Mouse (Mus musculus): Measurements from ENCODE around the gene Txnrd2. TPM values are rescaled to one million over a fixed set of nuclear protein-coding genes. Genes with fewer than 3 reads are reported as not detected.

Txnrd2 gene
- polyA plus RNA-seq, 1 experiment from 2014 or later = 22.7 TPM

GRCm38 (mm10) chr16:18480933-18481485 lies 54.8 kb downstream of the Txnrd2 start:
- H3K4me1 ChIP-seq = 0 out of 2 replicates have a peak, but pooled peaks cover 4% of the 10 kb centered on the region
- ATAC-seq (ENCODE audit: borderline replicate concordance, extremely low read depth, low FRiP score, low TSS enrichment) = no peak
- no peaks in the 10 kb centered on the region for H3K9me3 ChIP-seq
- no peak overlapping the region for H3K9ac ChIP-seq
- no peaks in the 10 kb centered on the region for H3K27me3 ChIP-seq
- H3K36me3 ChIP-seq = no peaks in the 10 kb centered on the region
- H3K4me2 ChIP-seq = no peak overlapping the region
- no peak overlapping the region for H3K4me3 ChIP-seq
- no peak overlapping the region for H3K27ac ChIP-seq
- 68% methylated on average over 4 of the region's 4 CpGs for WGBS

- WGBS = 79% methylated on average over 3 of the region's 3 CpGs
- no peak for ATAC-seq (ENCODE audit: borderline replicate concordance, extremely low read depth, low FRiP score, low TSS enrichment)
- no peaks in the 10 kb centered on the region for H3K9me3 ChIP-seq
- H3K27ac ChIP-seq = no peak overlapping the region
- H3K4me1 ChIP-seq = 0 out of 2 replicates have a peak, but pooled peaks cover 4% of the 10 kb centered on the region
- no peak overlapping the region for H3K4me2 ChIP-seq
- H3K9ac ChIP-seq = no peak overlapping the region
- H3K4me3 ChIP-seq = no peak overlapping the region
- H3K36me3 ChIP-seq = no peaks in the 10 kb centered on the region
- no peaks in the 10 kb centered on the region for H3K27me3 ChIP-seq
Observed at GRCm38 (mm10) chr16:18482431-18482830, 56.2 kb downstream of the Txnrd2 start.

DNA sequence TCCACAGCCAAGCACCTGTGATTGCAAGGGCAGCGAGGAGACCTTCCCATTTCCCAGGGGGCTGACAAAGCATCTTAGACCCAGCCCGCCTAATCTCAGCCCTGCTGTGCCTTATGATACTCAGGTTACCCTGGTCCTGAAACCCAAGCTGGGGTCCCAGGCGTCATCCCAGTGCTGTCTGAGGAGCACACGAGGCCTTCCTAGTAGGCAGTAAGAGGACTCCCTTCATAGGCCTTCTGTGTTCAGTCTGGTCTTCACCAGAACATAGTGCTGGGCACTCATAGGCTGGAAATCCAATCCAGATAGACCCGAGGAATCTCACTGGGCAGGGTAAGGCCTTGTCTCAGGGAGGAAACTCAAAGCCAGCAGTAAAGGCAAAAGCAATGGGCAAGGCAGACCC lies 57.7 kb downstream of the Txnrd2 start:
- ATAC-seq (ENCODE audit: borderline replicate concordance, extremely low read depth, low FRiP score, low TSS enrichment) = no peak
- Histone ChIP-seq H3K9me3 (no peaks in the 10 kb centered on the region), H3K4me1 (0 out of 2 replicates have a peak, but pooled peaks cover 4% of the 10 kb centered on the region), H3K27me3 (no peaks in the 10 kb centered on the region), H3K9ac (no peak overlapping the region), H3K27ac (no peak overlapping the region), H3K4me3 (no peak overlapping the region), H3K4me2 (no peak overlapping the region), H3K36me3 (no peaks in the 10 kb centered on the region)
- 69% methylated on average over 5 of the region's 5 CpGs for WGBS

GRCm38 (mm10) chr16:18484386-18484785 lies 58.2 kb downstream of the Txnrd2 start:
- 40% methylated on average over 4 of the region's 4 CpGs for WGBS
- Histone ChIP-seq H3K4me2 (no peak overlapping the region), H3K36me3 (no peaks in the 10 kb centered on the region), H3K9ac (no peak overlapping the region), H3K27me3 (no peaks in the 10 kb centered on the region), H3K4me3 (no peak overlapping the region), H3K9me3 (no peaks in the 10 kb centered on the region), H3K4me1 (0 out of 2 replicates have a peak, but pooled peaks cover 4% of the 10 kb centered on the region), H3K27ac (no peak overlapping the region)
- no peak for ATAC-seq (ENCODE audit: borderline replicate concordance, extremely low read depth, low FRiP score, low TSS enrichment)

DNA sequence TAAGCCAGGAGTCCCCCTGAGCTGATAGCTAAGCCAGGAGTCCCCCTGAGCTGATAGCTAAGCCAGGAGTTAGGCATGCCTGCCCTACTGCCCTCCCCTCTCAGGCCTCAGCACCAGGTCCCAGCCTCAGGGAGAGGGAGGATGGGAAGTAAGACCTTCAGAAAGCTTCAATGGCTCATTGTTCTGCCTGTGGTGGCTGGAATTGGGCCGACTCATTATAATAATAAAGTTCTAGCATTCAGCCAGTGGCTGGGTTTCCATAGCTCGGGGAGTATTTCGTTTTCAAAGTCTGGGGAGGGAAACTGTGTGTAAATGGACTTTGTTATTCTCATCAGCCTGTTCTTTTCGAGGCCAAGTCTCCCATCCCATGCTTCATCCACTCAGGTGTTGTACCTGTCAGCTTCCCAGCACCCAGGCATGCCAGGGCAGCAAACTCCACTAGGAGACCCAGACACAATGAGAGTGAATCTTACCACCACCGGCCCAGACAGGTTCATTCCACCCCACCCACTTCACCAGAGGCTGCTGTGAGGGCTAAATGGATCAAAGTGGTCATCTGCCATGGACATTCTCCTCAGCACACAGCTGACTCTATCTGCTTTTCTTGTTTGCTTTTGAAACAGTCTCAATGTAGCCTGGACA lies 58.7 kb downstream of the Txnrd2 start:
- no peaks in the 10 kb centered on the region for H3K27me3 ChIP-seq
- H3K27ac ChIP-seq = no peak overlapping the region
- 69% methylated on average over 5 of the region's 5 CpGs for WGBS
- H3K4me3 ChIP-seq = no peak overlapping the region
- no peak for ATAC-seq (ENCODE audit: borderline replicate concordance, extremely low read depth, low FRiP score, low TSS enrichment)
- H3K9ac ChIP-seq = no peak overlapping the region
- H3K9me3 ChIP-seq = no peaks in the 10 kb centered on the region
- H3K4me2 ChIP-seq = no peak overlapping the region
- no peaks in the 10 kb centered on the region for H3K4me1 ChIP-seq
- H3K36me3 ChIP-seq = no peaks in the 10 kb centered on the region

GRCm38 (mm10) chr16:18486126-18486525 lies 59.9 kb downstream of the Txnrd2 start:
- WGBS = 78% methylated on average over 2 of the region's 2 CpGs
- Histone ChIP-seq H3K36me3 (no peaks in the 10 kb centered on the region), H3K4me1 (no peaks in the 10 kb centered on the region), H3K4me2 (no peak overlapping the region), H3K27ac (no peak overlapping the region), H3K9me3 (no peaks in the 10 kb centered on the region), H3K27me3 (no peaks in the 10 kb centered on the region), H3K9ac (no peak overlapping the region), H3K4me3 (no peak overlapping the region)
- no peak for ATAC-seq (ENCODE audit: borderline replicate concordance, extremely low read depth, low FRiP score, low TSS enrichment)

GRCm38 (mm10) chr16:18490281-18490680 lies 64.1 kb downstream of the Txnrd2 start:
- no peaks in the 10 kb centered on the region for H3K27me3 ChIP-seq
- H3K9ac ChIP-seq = no peak overlapping the region
- no peak overlapping the region for H3K4me3 ChIP-seq
- H3K27ac ChIP-seq = no peak overlapping the region
- no peak overlapping the region for H3K4me2 ChIP-seq
- H3K4me1 ChIP-seq = no peaks in the 10 kb centered on the region
- H3K36me3 ChIP-seq = no peaks in the 10 kb centered on the region
- no peaks in the 10 kb centered on the region for H3K9me3 ChIP-seq
- 94% methylated on average over 3 of the region's 3 CpGs for WGBS
- no peak for ATAC-seq (ENCODE audit: borderline replicate concordance, extremely low read depth, low FRiP score, low TSS enrichment)

DNA sequence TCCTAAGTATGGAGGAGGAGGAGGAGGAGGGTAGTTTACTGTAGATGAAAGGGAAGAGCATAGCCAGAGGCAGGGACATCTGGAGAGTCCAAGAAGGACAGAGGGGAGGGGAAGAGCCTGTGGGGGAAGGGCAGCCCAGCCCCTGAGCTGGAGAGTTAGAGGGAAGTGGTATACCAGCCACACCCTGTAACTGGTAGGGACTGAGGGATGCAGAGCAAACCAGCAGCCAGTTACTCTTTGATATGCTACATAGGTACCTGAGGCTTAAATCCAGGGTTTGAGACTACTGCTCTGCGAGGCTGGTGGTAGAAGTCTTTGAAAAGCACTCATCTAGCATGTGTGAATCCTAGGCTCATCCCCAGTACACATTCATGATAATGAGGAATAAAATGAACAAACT lies 64.7 kb downstream of the Txnrd2 start:
- 66% methylated on average over 1 of the region's 1 CpGs for WGBS
- ATAC-seq (ENCODE audit: borderline replicate concordance, extremely low read depth, low FRiP score, low TSS enrichment) = no peak
- Histone ChIP-seq H3K9me3 (no peaks in the 10 kb centered on the region), H3K4me3 (no peak overlapping the region), H3K9ac (no peak overlapping the region), H3K4me1 (no peaks in the 10 kb centered on the region), H3K4me2 (no peak overlapping the region), H3K27me3 (no peaks in the 10 kb centered on the region), H3K27ac (no peak overlapping the region), H3K36me3 (no peaks in the 10 kb centered on the region)

DNA sequence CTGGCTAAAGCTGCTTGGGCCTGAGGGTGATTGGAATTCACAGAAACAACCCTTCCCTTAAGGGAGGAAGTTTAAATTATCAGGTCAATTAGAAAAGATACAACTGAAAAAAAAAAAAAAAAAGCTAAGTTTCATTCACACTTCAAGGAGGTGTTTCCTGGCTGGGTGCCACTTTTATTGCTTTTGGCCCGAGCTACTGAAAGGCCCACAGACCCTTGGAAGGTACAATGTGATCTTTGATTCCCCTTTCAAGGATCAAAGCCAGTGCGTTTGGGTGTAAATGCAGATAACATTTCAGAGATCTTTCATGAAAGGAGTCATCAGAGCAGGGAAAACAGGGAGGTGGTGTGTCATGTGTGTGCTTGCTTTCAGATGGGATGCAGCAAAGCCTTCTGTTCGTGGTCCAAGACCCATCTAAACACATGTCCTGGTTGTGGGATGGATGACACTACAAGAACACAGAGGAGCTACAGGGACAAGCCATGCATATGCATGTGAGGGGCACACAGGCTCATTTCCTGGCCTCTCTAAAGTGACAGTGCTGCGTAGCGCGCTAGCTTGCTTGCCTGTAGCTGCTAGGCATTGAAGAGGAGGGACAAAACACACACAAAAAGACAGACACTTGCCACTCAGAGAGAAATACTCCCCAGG lies 71.8 kb downstream of the Txnrd2 start:
- H3K9me3 ChIP-seq = no peaks in the 10 kb centered on the region
- H3K36me3 ChIP-seq = peaks cover 16% of the 10 kb centered on the region
- WGBS = 9% methylated on average over 6 of the region's 6 CpGs
- H3K27me3 ChIP-seq = no peaks in the 10 kb centered on the region
- H3K4me3 ChIP-seq = peak overlapping the region; percentile 95
- H3K27ac ChIP-seq = peak overlapping the region; percentile 90
- ATAC-seq (ENCODE audit: borderline replicate concordance, extremely low read depth, low FRiP score, low TSS enrichment) = no peak; the same call in 1 of the 2 replicates
- H3K9ac ChIP-seq = peak overlapping the region; percentile 92
- peak overlapping the region; percentile 88 for H3K4me2 ChIP-seq
- peaks cover 17% of the 10 kb centered on the region for H3K4me1 ChIP-seq

GRCm38 (mm10) chr16:18498558-18498990 lies 72.4 kb downstream of the Txnrd2 start, which contains the start of the genes Gnb1l and Rtl10:
TSS of gene Gnb1l (plus strand) at chr16:18498713.
TSS of gene Rtl10 (plus strand) at chr16:18498901.
- peak within 1 kb of the TSS; percentile 90 for H3K27ac ChIP-seq
- ATAC-seq (ENCODE audit: borderline replicate concordance, extremely low read depth, low FRiP score, low TSS enrichment) = peak; percentile 97

GRCm38 (mm10) chr16:18498996-18499395 lies 72.8 kb downstream of the Txnrd2 start:
- Histone ChIP-seq H3K4me1 (peaks cover 22% of the 10 kb centered on the region), H3K9me3 (no peaks in the 10 kb centered on the region), H3K27ac (peak overlapping the region; percentile 90), H3K9ac (peak overlapping the region; percentile 92), H3K27me3 (no peaks in the 10 kb centered on the region), H3K4me2 (peak overlapping the region; percentile 88), H3K4me3 (peak overlapping the region; percentile 95), H3K36me3 (peaks cover 16% of the 10 kb centered on the region)
- peak; percentile 55; the same call in 1 of the 2 replicates for ATAC-seq (ENCODE audit: borderline replicate concordance, extremely low read depth, low FRiP score, low TSS enrichment)
- WGBS = under 1% methylated on average over 24 of the region's 24 CpGs

More at GRCm38 (mm10) chr16:18498558-18498990, 72.4 kb downstream of the Txnrd2 start, which contains the start of the genes Gnb1l and Rtl10:
- Histone ChIP-seq H3K4me3 (peak within 1 kb of the TSS; percentile 95), H3K4me2 (peak within 1 kb of the TSS; percentile 88), H3K4me1 (peaks cover 19% of the 10 kb centered on the region), H3K9ac (peak within 1 kb of the TSS; percentile 92), H3K9me3 (no peaks in the 10 kb centered on the region), H3K36me3 (peaks cover 16% of the 10 kb centered on the region), H3K27me3 (no peaks in the 10 kb centered on the region)
- WGBS = under 1% methylated on average over 50 of the region's 51 CpGs

DNA sequence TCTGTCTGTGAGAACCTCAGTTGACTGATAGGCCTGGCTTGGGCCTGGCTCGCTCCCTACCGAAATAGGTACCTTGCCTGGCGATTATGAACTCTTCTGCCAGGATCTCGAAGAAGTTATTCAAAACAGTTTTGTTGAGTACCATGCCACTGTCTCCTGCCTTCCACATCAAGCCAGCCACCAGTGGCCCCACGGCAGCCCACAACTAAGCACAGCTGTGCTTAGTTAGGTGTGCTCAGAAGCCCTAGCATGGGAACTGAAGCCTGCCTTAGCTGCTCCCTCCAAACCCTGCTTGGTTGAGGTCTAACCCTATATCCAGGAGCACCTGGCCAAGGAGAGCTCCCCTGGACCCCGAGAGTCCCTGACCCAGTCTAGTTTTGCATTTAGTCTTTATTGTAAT lies 75.3 kb downstream of the Txnrd2 start:
- 97% methylated on average over 6 of the region's 6 CpGs for WGBS
- peaks cover 16% of the 10 kb centered on the region for H3K36me3 ChIP-seq
- H3K27me3 ChIP-seq = no peaks in the 10 kb centered on the region
- peaks cover 22% of the 10 kb centered on the region for H3K4me1 ChIP-seq
- H3K9me3 ChIP-seq = no peaks in the 10 kb centered on the region
- H3K27ac ChIP-seq = no peak overlapping the region
- ATAC-seq (ENCODE audit: borderline replicate concordance, extremely low read depth, low FRiP score, low TSS enrichment) = no peak
- no peak overlapping the region for H3K9ac ChIP-seq
- H3K4me3 ChIP-seq = no peak overlapping the region
- no peak overlapping the region for H3K4me2 ChIP-seq
